Mouse (Mus musculus) limb, embryonic 13.5 days (tissue): ENCODE results near the gene Gm7697. TPM values are rescaled to one million over a fixed set of nuclear protein-coding genes. Genes with fewer than 3 reads are reported as not detected.

Source experiments
- polyA plus RNA-seq: library from polyadenylated mRNA; unstranded; fragments of >200 nt; fragmentation: Nextera tagmentation; extraction: Ambion mirVana; gene quantifications from 2 replicates; pipeline ENCODE4 v1.2.1, GENCODE M21; 2015

The Gm7697 gene
- polyA plus RNA-seq, 1 experiment from 2014 or later, result not detected

Other genes starting within 250 kb of the Gm7697 start
- not detected in 2 replicates for gene Gm9495, start 69.4 kb downstream of the Gm7697 start, polyA plus RNA-seq
- 31.1 TPM in 2 replicates for gene Zfp868, start 102.6 kb upstream of the Gm7697 start, polyA plus RNA-seq
- gene Zfp964, start 131.5 kb upstream of the Gm7697 start, polyA plus RNA-seq, result 2.6 and 2.9 TPM in 2 replicates
- gene Zfp869, start 187.7 kb upstream of the Gm7697 start, polyA plus RNA-seq, result 33.5 and 34.2 TPM in 2 replicates
- gene Zfp963, start 227.0 kb upstream of the Gm7697 start, polyA plus RNA-seq, result 7.7 and 8.1 TPM in 2 replicates